Mouse (Mus musculus): ENCODE measurements around the gene Frs3. TPM values are rescaled to one million over a fixed set of nuclear protein-coding genes. Genes with fewer than 3 reads are reported as not detected.
"Not testable (repeated sequence)": the region's sequence is repeated elsewhere in the genome, so short reads cannot be mapped to it uniquely, and the experiment has no call there.

Frs3 gene
- 0.38 to 1.4 TPM (median 1.3 TPM) in 3 replicates for total RNA-seq (2017)

- peak; percentile 7; the same call in 1 of the 2 replicates for ATAC-seq (replicated peaks; ENCODE audit: insufficient number of reproducible peaks, low FRiP score, low TSS enrichment, poor library complexity, severe bottlenecking)
These were observed at the start of gene Frs3 for GRCm38 (mm10) chr17:47688608-47689575. Gene Frs3 (plus strand): TSS chr17:47689030.

- ATAC-seq (replicated peaks; ENCODE audit: insufficient number of reproducible peaks, low FRiP score, low TSS enrichment, poor library complexity, severe bottlenecking), result no peak
These were observed 45.8 kb upstream of the Frs3 start for GRCm38 (mm10) chr17:47642992-47643391.

GRCm38 (mm10) chr17:47646683-47647082 is 42.1 kb upstream of the Frs3 start:
- peak; percentile 90 for ATAC-seq (replicated peaks; ENCODE audit: insufficient number of reproducible peaks, low FRiP score, low TSS enrichment, poor library complexity, severe bottlenecking)

- no peak for ATAC-seq (replicated peaks; ENCODE audit: insufficient number of reproducible peaks, low FRiP score, low TSS enrichment, poor library complexity, severe bottlenecking)
These were observed 39.9 kb upstream of the Frs3 start for GRCm38 (mm10) chr17:47648966-47649365.

GRCm38 (mm10) chr17:47651953-47652352 is 36.9 kb upstream of the Frs3 start:
- no peak for ATAC-seq (replicated peaks; ENCODE audit: insufficient number of reproducible peaks, low FRiP score, low TSS enrichment, poor library complexity, severe bottlenecking)

- ATAC-seq (replicated peaks; ENCODE audit: insufficient number of reproducible peaks, low FRiP score, low TSS enrichment, poor library complexity, severe bottlenecking), result not testable (repeated sequence)
These were observed 34.5 kb upstream of the Frs3 start for GRCm38 (mm10) chr17:47654346-47654745.

- ATAC-seq (replicated peaks; ENCODE audit: insufficient number of reproducible peaks, low FRiP score, low TSS enrichment, poor library complexity, severe bottlenecking), result no peak
These were observed 33.1 kb upstream of the Frs3 start for GRCm38 (mm10) chr17:47655697-47656096.

- ATAC-seq (replicated peaks; ENCODE audit: insufficient number of reproducible peaks, low FRiP score, low TSS enrichment, poor library complexity, severe bottlenecking), result no peak
These were observed 30.9 kb upstream of the Frs3 start for GRCm38 (mm10) chr17:47657901-47658300.

- no peak for ATAC-seq (replicated peaks; ENCODE audit: insufficient number of reproducible peaks, low FRiP score, low TSS enrichment, poor library complexity, severe bottlenecking)
These were observed 30.0 kb upstream of the Frs3 start for GRCm38 (mm10) chr17:47658741-47659243.

- no peak for ATAC-seq (replicated peaks; ENCODE audit: insufficient number of reproducible peaks, low FRiP score, low TSS enrichment, poor library complexity, severe bottlenecking)
These were observed 25.7 kb upstream of the Frs3 start for GRCm38 (mm10) chr17:47663009-47663713.

GRCm38 (mm10) chr17:47664474-47664873 is 24.4 kb upstream of the Frs3 start:
- ATAC-seq (replicated peaks; ENCODE audit: insufficient number of reproducible peaks, low FRiP score, low TSS enrichment, poor library complexity, severe bottlenecking), result no peak

GRCm38 (mm10) chr17:47669166-47669565 is 19.7 kb upstream of the Frs3 start:
- no peak for ATAC-seq (replicated peaks; ENCODE audit: insufficient number of reproducible peaks, low FRiP score, low TSS enrichment, poor library complexity, severe bottlenecking)

GRCm38 (mm10) chr17:47671988-47672310 is 16.9 kb upstream of the Frs3 start:
- no peak for ATAC-seq (replicated peaks; ENCODE audit: insufficient number of reproducible peaks, low FRiP score, low TSS enrichment, poor library complexity, severe bottlenecking)

- ATAC-seq (replicated peaks; ENCODE audit: insufficient number of reproducible peaks, low FRiP score, low TSS enrichment, poor library complexity, severe bottlenecking), result no peak
These were observed 16.3 kb upstream of the Frs3 start for GRCm38 (mm10) chr17:47672311-47673111.

GRCm38 (mm10) chr17:47676581-47676980 is 12.2 kb upstream of the Frs3 start:
- peak; percentile 42; the same call in 1 of the 2 replicates for ATAC-seq (replicated peaks; ENCODE audit: insufficient number of reproducible peaks, low FRiP score, low TSS enrichment, poor library complexity, severe bottlenecking)

- no peak for ATAC-seq (replicated peaks; ENCODE audit: insufficient number of reproducible peaks, low FRiP score, low TSS enrichment, poor library complexity, severe bottlenecking)
These were observed 10.6 kb upstream of the Frs3 start for GRCm38 (mm10) chr17:47678238-47678637.

GRCm38 (mm10) chr17:47678702-47679101 is 10.1 kb upstream of the Frs3 start:
- ATAC-seq (replicated peaks; ENCODE audit: insufficient number of reproducible peaks, low FRiP score, low TSS enrichment, poor library complexity, severe bottlenecking), result no peak

- no peak for ATAC-seq (replicated peaks; ENCODE audit: insufficient number of reproducible peaks, low FRiP score, low TSS enrichment, poor library complexity, severe bottlenecking)
These were observed 6.0 kb upstream of the Frs3 start for GRCm38 (mm10) chr17:47682836-47683235.
